Comparison of ENCODE assay signal across 23 mouse cellular contexts in genomic region chr10:95666791-95667190, GRCm38 (mm10). TPM values are rescaled to one million over a fixed set of nuclear protein-coding genes. Genes with fewer than 3 reads are reported as not detected.
"Had no signal": no experiment of that assay in that cellular context is flagged by ENCODE, and none has a peak within 500 bp of the region (broad histone marks: within the 10 kb centered on the region; RNA-seq: fewer than 3 reads in every experiment).

No protein-coding gene starts in this region.

- H3K27ac ChIP-seq: neural tube, embryonic 15.5 days; stomach, embryonic 15.5 days; stomach, postnatal 0 days had no signal

- H3K4me1 ChIP-seq: neural tube, embryonic 15.5 days; stomach, embryonic 15.5 days had no signal

- H3K4me3 ChIP-seq: neural tube, embryonic 15.5 days; stomach, embryonic 15.5 days had no signal

- H3K4me2 ChIP-seq: neural tube, embryonic 15.5 days; stomach, embryonic 15.5 days had no signal

- DNase-seq: retina, postnatal 1 day; right cerebral cortex, adult 18-20 months; right cerebral cortex, postnatal 14 days; right cerebral cortex, postnatal 25 days; right cerebral cortex, postnatal 4 days; spleen, adult 18-20 months; thymus, adult 18-20 months; thymus, adult 2 months; thymus, postnatal 14 days; thymus, postnatal 25 days; thymus, postnatal 36 days; thymus, postnatal 4 days had no signal

- H3K36me3 ChIP-seq: neural tube, embryonic 15.5 days; stomach, embryonic 15.5 days had no signal

- H3K9me3 ChIP-seq: stomach, embryonic 15.5 days had no signal

- H3K27me3 ChIP-seq: neural tube, embryonic 15.5 days; stomach, embryonic 15.5 days had no signal

- H3K9ac ChIP-seq: neural tube, embryonic 15.5 days; stomach, embryonic 15.5 days had no signal

RNA-seq across cellular contexts. Expression of gene Anapc15-ps, which starts 6.5 kb away (rescaled TPM):
- total RNA-seq: neutrophil, adult 5-6 weeks had no signal
- polyA plus RNA-seq: neural tube, embryonic 14.5 days; neural tube, embryonic 15.5 days; small intestine, adult 2 months; spleen, adult 2 months; stomach, embryonic 14.5 days; stomach, embryonic 16.5 days; stomach, postnatal 0 days; testis, adult 2 months; thymus, adult 2 months; thymus, postnatal 0 days had no signal
